Mouse (Mus musculus): ENCODE measurements at regions not wholly inside any gene's neighbourhood (a gene's known extent, or its start where the extent isn't known, plus 50 kb on each side); places are given as distances from the start of the nearest gene placed in this dataset.
"Not testable (repeated sequence)": the region's sequence is repeated elsewhere in the genome, so short reads cannot be mapped to it uniquely, and the experiment has no call there.

DNA sequence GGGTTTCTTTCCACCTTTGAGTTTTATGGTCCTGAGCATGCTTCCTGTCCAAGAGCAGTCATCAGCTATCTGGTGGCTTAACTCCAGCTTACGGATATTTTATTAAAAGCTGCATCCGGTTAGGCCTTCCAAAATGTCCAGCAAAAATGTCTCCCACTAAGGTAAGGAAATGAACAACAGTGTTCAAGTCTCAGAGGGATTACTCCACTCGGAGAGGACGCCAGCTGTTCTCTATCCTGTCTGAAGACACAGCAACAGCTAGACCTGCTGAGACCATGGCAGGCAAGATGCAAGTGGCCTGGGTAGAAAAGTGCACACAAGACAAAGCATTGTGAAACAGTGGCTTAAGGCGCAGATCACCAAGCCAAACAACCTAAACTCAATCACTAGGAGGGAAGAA lies 479.9 kb downstream of the Tns1 start:
- DNase-seq (ENCODE audit: low spot score in 2 of 2), result no peak

DNA sequence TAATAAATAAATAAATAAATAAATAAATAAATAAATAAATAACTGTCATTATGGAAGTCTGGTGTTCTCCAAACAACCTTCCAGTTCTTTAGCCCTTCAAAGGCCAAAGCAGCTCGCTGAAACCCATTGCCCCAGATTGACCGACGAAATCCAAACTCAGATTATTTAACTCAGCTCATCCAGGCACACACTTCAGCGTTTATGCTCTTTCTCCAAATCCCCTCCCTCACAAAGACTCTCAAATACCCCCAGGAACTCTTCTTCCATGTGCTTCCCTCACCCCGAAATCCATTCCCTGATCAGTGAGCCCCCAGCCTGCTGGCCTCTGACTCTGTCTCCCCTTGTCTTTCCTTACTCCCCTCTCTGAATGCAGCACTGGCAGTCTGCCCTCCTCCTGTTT lies 480.8 kb downstream of the Tns1 start:
- DNase-seq (ENCODE audit: low spot score in 2 of 2), result no peak

DNA sequence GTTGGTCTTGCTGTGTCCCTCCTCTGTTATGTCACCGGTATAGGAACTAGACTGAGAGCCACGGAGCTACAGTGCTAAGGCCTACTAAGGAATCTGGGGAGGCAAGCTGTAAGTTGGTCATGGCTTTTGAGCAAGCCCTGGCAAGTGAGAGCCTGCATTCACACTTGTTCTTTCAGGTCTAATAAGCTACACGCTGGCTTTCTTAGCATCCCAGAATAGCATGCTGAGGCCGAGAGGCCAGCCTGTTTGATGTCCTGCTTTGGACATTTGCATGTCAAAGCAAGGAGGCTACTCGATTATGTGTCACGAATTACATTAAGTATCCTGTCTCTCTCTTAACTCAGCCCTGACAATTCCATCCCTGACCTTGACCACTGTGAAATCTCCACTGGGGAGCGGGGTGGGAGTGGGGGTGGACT lies 481.5 kb downstream of the Tns1 start:
- no peak for DNase-seq (ENCODE audit: low spot score in 2 of 2)

DNA sequence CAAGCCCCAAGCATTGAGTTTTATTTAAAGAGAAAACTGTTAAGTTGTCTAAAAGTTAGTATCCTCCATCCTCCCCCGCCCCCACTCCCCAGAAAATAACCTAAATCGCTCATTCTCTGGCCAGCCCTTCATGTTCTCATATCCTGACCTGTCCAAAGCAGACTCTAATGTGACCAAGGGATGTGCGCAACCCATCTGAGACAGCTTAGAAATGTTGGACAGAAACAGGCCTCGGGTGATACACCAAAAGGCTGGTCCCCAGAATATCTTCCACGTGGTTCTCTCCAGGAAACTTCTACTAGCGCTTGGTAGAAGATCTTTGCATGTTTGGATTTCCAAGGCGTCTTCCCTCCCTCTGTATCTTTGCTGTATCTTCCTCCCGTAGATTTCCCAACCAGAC lies 482.8 kb downstream of the Tns1 start:
- no peak for DNase-seq (ENCODE audit: low spot score in 2 of 2)

DNA sequence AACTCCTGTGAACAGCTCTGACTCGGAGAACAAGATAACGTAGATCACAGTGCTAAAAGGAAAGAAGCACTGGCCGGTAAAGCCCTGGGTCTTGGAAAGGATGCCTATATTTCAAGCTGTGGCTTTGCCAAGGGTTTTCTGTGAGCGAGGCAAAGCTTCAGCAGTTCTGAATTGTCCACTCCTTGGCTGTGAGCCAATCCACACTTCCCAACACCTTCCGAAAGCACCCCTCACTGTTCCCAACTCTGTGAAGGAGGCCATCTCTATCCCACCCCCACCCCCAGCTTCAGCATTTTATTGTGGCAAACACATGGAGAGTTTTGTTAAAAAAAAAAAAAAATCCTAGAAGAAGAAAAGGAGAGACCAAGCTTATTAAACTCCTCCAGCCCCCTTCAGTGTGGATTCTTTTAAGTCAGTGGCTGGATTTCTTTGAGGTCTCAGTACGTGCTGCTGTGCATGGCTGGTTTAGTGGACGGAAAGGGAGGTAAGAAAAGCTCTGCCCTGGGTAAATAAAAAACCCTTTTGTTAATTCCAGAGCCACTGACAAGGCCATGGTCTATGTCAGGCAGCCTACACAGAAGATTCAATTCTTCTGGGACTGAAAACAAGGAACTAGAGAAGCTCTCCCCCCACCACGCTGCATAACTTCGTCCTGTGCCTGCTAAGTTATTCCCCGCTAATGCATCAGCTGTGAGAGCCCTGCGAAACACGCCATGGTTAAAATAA lies 483.4 kb downstream of the Tns1 start:
- no peak for DNase-seq (ENCODE audit: low spot score in 2 of 2)

GRCm38 (mm10) chr1:73635709-73636108 lies 488.5 kb downstream of the Tns1 start:
- DNase-seq (ENCODE audit: low spot score in 2 of 2), result no peak

- no peak for DNase-seq (ENCODE audit: low spot score in 2 of 2)
Measured at GRCm38 (mm10) chr1:73634871-73635270, 489.4 kb downstream of the Tns1 start.

DNA sequence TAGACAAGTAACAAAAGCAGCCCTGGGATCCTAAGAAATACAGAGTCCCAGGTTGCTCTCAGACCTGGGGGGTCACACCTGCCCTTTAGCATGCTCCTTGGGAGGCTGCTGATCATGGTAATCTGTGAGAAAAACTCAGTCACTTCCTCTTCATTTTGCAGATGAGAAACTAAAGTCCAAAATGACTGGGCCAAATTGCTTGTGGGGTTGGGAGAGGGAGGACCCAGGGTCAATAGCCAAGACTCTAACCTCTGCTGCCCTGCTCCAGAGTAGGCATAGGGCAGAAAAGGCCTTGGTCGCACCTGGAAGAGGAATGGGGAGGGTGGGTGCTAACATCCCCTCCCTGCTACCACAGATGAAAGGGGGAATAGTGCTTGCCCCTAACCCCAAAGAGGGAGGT lies 491.2 kb downstream of the Tns1 start:
- no peak for DNase-seq (ENCODE audit: low spot score in 2 of 2)

DNA sequence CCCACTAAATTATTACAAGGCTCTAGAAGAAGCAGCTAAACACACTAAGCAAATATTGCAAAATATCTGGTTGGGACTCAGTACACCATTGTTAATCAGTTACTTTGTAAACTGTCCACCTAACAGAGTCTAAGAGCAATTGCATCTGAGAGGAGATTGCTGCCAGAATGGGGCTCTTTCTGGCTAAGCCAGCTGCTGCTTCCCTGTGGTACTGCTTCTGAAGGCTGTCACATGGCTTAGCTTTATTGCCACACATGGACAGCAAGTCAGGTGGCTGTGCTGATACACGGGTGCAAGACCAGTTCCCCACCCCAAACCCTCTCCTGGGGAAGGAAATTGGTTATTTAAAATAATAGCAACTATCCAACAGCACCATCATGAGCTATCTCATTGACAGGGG lies 493.9 kb downstream of the Tns1 start:
- DNase-seq (ENCODE audit: low spot score in 2 of 2), result no peak

GRCm38 (mm10) chr1:73625365-73625764 lies 498.9 kb downstream of the Tns1 start:
- DNase-seq (ENCODE audit: low spot score in 2 of 2), result no peak

DNA sequence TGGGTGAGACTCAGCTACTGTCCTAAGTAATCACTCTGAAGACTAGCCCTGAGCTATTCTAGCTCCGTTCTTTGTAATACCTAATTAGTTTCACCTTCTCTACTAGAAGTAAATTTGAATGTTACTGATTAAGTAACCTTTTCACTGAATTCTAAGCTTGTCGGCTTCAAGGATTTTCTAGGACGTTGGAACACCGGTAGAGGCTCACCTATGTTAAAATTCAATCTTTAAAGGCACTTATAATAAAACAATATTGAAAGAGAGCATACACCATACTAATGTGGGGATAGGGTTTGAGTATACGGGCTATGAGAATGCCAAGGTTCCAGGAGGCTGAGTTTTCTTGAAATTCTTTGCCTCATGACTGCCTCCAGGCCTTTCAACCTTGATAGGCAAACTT lies 503.1 kb downstream of the Tns1 start:
- not testable (repeated sequence) for DNase-seq (ENCODE audit: low spot score in 2 of 2)

DNA sequence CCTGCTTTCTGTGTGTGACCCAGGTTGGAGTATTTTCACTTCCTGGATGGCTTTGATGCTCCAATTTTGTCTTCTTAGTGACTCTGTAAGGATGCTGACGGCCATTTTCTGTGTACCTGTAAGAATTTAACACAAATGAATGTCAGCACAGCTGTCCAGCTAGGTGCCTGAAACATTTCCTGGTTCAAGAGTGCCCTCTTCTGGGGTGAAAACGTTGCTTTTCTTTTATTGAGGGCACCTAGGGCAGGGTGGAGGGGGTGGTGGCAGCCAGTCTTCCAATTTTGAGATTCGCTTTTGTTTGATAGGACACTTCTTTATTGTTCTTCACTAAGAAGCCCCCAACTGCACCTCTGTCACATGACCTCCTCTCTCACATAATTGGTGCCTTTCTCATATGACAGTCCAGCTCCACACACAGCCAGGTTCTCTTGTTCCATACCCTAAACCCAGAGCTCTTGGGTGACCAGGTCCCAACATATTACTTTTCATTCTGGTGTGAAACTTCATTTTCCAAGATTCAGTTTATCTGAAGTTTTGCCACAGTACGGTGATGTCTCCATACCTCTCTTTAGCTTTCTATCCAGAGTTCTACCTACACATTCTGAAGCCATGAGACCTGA lies 505.6 kb downstream of the Tns1 start:
- DNase-seq (ENCODE audit: low spot score in 2 of 2), result no peak

DNA sequence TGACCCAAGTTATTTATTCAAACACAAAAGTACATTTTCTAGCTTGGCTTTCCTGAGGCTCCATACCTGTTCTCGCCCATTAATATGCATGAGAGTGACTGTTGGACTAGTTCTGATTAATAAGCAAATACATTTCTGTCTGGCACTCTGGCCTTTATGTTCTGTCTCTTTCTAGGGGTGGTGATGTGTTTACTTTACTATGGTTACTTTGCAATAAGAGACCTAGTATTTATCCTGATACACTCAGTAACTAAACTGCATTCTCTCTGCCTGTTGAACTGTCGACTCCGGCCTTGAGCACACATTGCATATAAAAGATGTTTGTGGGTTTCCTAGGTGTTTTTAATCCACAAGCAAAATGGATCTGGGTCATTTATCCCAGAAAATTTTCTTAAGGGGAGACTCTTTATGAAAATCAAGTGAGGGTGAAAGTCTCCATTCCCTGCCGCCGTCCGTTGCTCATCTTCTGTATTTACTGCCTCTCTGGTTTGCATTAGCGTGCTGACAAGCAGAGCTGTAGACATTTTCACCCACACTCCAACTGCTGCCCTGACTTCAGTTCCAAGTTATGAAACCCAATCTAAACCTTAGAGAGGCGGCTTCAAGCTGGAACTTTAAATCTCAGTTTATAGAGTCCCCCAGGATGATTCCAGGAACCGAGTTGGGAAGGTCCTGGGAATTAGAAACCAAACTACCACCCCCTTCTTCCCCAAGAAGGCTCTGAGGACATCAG lies 530.4 kb downstream of the Tns1 start:
- no peak for DNase-seq (ENCODE audit: low spot score in 2 of 2)

- no peak for DNase-seq (ENCODE audit: low spot score in 2 of 2)
Measured at GRCm38 (mm10) chr1:73591342-73592099, 532.7 kb downstream of the Tns1 start.

DNA sequence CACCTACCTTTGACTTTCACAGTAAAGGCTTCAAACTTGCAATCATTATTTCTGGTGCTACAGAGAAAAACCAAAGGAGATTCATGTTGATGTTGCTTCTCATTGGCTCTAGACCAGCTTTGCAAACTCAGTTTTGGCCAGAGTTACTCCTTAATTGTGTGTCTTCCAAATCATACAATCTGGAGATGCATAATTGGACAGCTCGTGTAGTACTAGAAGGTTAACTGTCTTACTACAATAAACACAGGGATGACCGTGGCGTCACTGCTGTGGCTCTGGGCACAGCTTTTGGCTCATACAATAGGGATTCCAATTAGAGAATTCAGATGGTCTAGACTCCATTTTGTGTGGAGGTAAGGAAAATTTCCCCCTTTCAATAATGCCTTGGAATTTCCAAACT lies 544.6 kb downstream of the Tns1 start:
- no peak for DNase-seq (ENCODE audit: low spot score in 2 of 2)

- DNase-seq (ENCODE audit: low spot score in 2 of 2), result no peak
Measured at GRCm38 (mm10) chr1:73577019-73577418, 547.2 kb downstream of the Tns1 start.

GRCm38 (mm10) chr1:73575694-73576093 lies 548.6 kb downstream of the Tns1 start:
- DNase-seq (ENCODE audit: low spot score in 2 of 2), result no peak

DNA sequence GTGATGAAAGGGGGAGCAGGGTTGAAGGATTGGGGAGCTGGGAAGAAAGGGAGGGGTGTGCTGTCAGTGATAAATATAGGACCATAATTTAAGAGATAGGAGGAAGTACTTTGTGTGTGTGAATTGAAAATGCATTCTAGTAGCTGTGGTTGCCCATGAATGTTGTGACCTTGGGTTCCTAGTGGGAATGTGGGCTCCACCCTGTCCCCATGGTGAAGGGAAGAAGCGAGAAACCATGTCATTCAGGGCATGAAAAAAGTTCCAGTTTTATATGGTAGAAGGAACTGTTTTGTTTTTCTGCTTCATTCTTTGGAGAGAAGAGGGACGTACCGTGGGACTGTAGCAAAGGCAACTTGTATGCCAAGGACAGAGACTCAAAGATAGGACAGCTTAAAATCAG lies 553.3 kb downstream of the Tns1 start:
- DNase-seq (ENCODE audit: low spot score in 2 of 2), result no peak

GRCm38 (mm10) chr1:73566770-73567169 lies 551.1 kb upstream of the Tnp1 start:
- DNase-seq (ENCODE audit: low spot score in 2 of 2), result no peak

GRCm38 (mm10) chr1:73560594-73560993 lies 544.9 kb upstream of the Tnp1 start:
- no peak for DNase-seq (ENCODE audit: low spot score in 2 of 2)

DNA sequence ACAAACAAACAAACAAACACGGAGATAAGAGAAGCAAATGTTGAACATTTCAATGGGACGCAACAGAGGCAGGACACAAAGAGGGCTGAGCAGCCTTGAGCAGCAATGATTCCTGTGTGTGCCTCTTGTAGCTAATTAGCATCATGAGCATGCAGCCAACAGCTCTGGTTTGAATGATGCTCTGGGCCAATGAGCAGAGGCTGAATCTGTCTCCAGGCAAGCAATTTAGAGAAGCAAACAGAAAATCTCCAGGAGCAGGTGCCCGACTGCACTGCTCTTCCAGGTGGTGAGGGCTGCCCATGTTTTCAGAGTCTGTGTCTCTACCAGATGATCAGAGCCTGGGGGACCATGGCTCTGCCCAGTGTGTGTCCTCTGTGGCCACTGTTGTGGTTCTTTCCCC lies 532.2 kb upstream of the Tnp1 start:
- DNase-seq (ENCODE audit: low spot score in 2 of 2), result no peak

DNA sequence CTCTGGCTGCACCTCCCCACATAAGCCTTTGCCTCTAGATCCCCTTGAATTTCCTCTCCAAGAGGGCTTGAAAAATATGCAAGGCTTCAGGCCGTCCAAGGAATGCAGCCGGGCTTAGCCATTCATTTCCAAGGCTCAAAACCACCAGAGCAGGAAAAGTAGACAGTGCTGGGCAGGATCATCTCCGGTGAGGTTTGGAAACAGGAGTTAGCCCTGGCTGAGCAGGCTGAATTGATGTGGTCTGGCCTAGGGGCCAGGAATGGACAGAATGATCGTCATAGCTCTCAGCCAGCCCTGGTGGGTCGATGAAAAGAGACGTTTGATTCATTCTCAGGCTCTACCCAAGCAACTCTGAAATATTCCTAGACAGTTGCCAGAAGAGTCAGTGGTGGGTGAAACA lies 529.7 kb upstream of the Tnp1 start:
- DNase-seq (ENCODE audit: low spot score in 2 of 2), result no peak
